Mouse (Mus musculus) lung, adult 10 weeks (tissue): ENCODE results near the gene Gm17657. TPM values are rescaled to one million over a fixed set of nuclear protein-coding genes. Genes with fewer than 3 reads are reported as not detected.

ENCODE experiments used
- polyA plus RNA-seq: library from polyadenylated mRNA; stranded (reverse); fragments of 350-450 nt; fragmentation: Illumina TruSeq; extraction: RNeasy Lipid Tissue Mini Kit (QIAGEN cat#74804); gene quantifications from one replicate; pipeline ENCODE4 v1.2.3, GENCODE M21; 2014; ENCODE audit warnings: low read depth, low replicate concordance; ENCODE audit not compliant: insufficient read depth

The Gm17657 gene
- not detected for polyA plus RNA-seq

DNA sequence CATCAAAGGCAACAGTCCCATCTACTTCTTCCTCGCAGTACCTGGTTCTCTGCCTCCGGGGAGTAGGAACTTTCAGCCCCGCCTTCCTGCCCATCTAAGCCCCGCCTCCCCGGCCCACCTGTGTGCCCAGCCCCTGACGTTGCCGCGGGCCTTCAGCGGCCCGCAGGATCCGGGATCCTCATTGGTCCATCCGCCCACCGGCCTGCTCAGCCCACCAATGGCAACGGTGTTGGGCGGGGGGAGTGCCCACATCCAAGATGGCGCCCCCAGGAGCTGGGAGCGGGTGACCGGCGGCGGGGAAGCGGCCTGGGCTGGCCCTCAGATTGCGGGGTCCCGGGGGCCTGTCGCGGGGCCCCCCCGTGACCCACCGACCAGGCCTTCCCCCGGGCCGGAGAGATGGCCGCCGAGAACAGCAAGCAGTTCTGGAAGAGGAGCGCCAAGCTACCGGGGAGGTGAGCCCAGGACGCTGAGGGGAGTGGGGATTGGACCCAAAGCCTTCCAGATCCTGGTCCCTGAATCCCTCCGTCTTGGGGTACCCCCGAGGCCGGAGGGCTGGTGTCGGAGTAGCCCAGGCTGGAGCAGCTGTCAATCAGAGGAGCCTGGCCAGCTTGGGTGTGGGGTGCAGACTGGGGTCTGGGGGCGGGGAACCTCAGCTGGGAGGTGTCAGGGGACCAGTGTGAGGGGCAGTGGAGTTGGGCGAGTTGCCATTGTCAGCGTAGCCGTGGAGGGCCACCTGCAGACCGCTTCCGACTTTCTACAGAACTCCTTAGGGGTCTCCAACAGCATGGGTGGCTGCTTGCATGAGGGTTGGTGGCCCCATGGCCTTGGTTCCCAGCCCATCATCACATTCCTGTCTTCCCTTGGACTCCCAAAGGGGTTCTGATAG is at the start of gene Gm17657, which contains the start of gene Tbc1d22b:
Gm17657 (minus strand) TSS at position 96 of the 886 bp plus-strand sequence.
Tbc1d22b (plus strand) TSS at position 243 of the 886 bp plus-strand sequence.

DNA sequence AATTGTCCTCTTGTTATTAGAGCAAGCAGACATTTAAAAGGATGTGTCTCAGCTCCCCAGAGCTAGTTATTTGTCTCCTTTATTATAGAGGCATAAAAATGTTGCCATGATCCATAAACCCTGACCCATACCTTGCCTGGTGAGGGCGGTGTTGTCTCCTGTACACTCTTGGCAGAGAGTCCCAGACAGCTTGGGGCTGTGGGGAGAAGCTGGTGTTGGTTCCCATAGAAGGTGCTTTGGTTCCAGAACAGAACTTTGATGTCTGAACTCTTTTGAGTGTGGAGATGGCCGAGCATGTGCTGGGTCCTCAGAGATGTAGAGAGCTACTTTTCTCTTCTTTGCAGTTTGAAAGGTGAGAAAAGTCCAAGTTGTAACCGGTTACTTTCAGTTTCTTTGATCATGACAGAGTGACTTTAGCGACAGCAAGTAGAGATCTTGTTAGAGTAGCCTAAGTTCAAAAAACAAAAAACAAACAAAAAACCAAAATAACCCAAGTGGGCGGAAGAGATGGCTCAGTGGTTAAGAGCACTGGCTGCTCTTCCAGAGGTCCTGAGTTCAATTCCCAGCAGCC is 2.8 kb upstream of the Gm17657 start, which contains the start of gene Tmem217:
Tmem217 (minus strand) TSS at position 224 of the 571 bp plus-strand sequence.

DNA sequence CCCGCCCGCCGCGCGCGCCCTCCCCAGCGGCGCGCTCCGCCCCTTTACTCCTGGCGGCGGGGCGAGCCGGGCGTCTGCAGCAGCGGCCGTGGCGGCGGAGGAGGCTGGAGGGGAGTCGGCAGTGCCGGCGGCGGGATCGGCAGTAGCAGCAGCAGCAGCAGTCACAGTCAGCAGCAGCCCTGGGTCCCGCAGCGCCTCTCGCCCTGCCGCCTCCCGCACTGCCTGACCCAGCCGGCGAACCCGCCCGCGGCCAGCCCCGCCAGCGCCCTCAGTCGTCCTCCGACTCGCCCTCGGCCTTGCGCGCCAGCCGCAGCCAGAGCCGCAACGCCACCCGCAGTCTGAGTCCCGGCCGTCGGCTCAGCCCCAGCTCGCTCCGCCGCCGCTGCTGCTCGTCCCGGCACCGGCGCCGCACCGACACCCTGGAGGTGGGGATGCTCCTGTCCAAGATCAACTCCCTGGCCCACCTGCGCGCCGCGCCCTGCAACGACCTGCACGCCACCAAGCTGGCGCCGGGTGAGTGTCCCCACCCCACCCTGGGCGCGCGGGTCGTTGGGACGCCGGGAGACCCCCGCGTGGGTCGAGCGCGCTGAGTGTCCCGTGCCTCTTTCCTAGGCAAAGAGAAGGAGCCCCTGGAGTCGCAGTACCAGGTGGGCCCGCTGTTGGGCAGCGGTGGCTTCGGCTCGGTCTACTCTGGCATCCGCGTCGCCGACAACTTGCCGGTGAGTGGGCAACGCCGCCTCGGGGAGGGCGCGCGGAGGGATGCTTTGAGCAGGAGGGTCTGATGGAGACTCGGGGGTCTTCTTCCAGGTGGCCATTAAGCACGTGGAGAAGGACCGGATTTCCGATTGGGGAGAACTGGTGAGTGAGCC is 58.5 kb downstream of the Gm17657 start, which contains the start of gene Pim1:
Pim1 (plus strand) TSS at position 41 of the 869 bp plus-strand sequence.

Other genes starting within 250 kb of the Gm17657 start
- gene Pi16, start 232.0 kb downstream of the Gm17657 start, polyA plus RNA-seq: 28.9 TPM
- 273 TPM for gene Mtch1, start 201.7 kb downstream of the Gm17657 start, polyA plus RNA-seq
- gene Fgd2, start 188.7 kb downstream of the Gm17657 start, polyA plus RNA-seq: 12.6 TPM
- 29.0 TPM for gene Pim1, start 58.9 kb downstream of the Gm17657 start, polyA plus RNA-seq
- 9.2 TPM for gene Tbc1d22b, start 147 bp upstream of the Gm17657 start, polyA plus RNA-seq
- gene Tmem217, start 2.7 kb upstream of the Gm17657 start, polyA plus RNA-seq: not detected
- gene Rnf8, start 65.2 kb upstream of the Gm17657 start, polyA plus RNA-seq: 26.6 TPM
- gene Gm28043, start 65.2 kb upstream of the Gm17657 start, polyA plus RNA-seq: 0.23 TPM
- 17.3 TPM for gene Cmtr1, start 111.0 kb upstream of the Gm17657 start, polyA plus RNA-seq
- gene Ccdc167, start 167.4 kb upstream of the Gm17657 start, polyA plus RNA-seq: 6.8 TPM